Mouse (Mus musculus) G1E (cell line): ENCODE results near the gene Cfap73. TPM values are rescaled to one million over a fixed set of nuclear protein-coding genes. Genes with fewer than 3 reads are reported as not detected.

Experiments used
- ATAC-seq: 2 replicates; pipeline ENCODE4 v1.8.0; 2016; ENCODE audit warnings: mild to moderate bottlenecking; ENCODE audit not compliant: insufficient number of reproducible peaks, poor library complexity, low FRiP score, severe bottlenecking; ENCODE audit errors: extremely low read depth
- DNase-seq: peaks from one replicate; pipeline ENCODE4 v3.0.0; 2012; ENCODE audit warnings: low spot score
- H3K27me3 ChIP-seq: 2 replicates; pipeline ENCODE4 v1.6.1; 2012; ENCODE audit warnings: mild to moderate bottlenecking, low read length, inconsistent platforms; ENCODE audit not compliant: insufficient read depth
- H3K36me3 ChIP-seq: replicated peaks from 2 replicates; pipeline ENCODE3; 2012; ENCODE audit warnings: mild to moderate bottlenecking, inconsistent platforms
- H3K4me1 ChIP-seq: 2 replicates; pipeline ENCODE4 v1.6.1; 2012; ENCODE audit warnings: low read depth, low read length, inconsistent platforms, mixed read lengths; ENCODE audit not compliant: insufficient read depth
- H3K4me3 ChIP-seq: 2 replicates; pipeline ENCODE4 v1.5.1; 2012; ENCODE audit warnings: low read depth, mild to moderate bottlenecking, inconsistent platforms, low read length, moderate library complexity, mixed read lengths
- H3K9me3 ChIP-seq: replicated peaks from 2 replicates; pipeline ENCODE4 v1.6.1; 2012; ENCODE audit warnings: inconsistent platforms
- CTCF ChIP-seq: IDR thresholded peaks from 2 replicates; pipeline ENCODE4 v1.5.1; 2012; ENCODE audit warnings: low read depth, low read length, inconsistent platforms, mixed read lengths
- GATA1 ChIP-seq: IDR thresholded peaks from 2 replicates; pipeline ENCODE4 v1.6.1; 2012; ENCODE audit warnings: borderline replicate concordance, low read length, inconsistent platforms, mixed read lengths
- GATA2 ChIP-seq: IDR thresholded peaks from 2 replicates; pipeline ENCODE4 v1.6.1; 2012; ENCODE audit warnings: low read depth, low read length, inconsistent platforms, borderline replicate concordance
- POLR2AphosphoS5 ChIP-seq: IDR thresholded peaks from 2 replicates; pipeline ENCODE4 v1.6.1; 2012; ENCODE audit warnings: low read depth, low read length, inconsistent platforms; ENCODE audit not compliant: insufficient replicate concordance
- TAL1 ChIP-seq: conservative IDR thresholded peaks from 2 replicates; pipeline ENCODE4 v1.6.1; 2012; ENCODE audit warnings: low read depth, low read length, inconsistent platforms, mixed read lengths
- polyA plus RNA-seq: library from polyadenylated mRNA; stranded (reverse); fragments of >175 nt; gene quantifications from 2 replicates; pipeline ENCODE4 v1.2.3, GENCODE M21; 2012
- total RNA-seq, 2 experiments: library from RNA; stranded (forward) in 1 of 2; stranded (reverse) in 1 of 2; fragments of 200-1000 nt in 1 of 2; fragments of >200 nt in 1 of 2; fragmentation: Nextera tagmentation in 1 of 2; gene quantifications; 2 replicates each; pipeline ENCODE4 v1.2.3; 2014 to 2017

Gene Cfap73
- total and polyA plus RNA-seq, 3 experiments, result not detected

DNA sequence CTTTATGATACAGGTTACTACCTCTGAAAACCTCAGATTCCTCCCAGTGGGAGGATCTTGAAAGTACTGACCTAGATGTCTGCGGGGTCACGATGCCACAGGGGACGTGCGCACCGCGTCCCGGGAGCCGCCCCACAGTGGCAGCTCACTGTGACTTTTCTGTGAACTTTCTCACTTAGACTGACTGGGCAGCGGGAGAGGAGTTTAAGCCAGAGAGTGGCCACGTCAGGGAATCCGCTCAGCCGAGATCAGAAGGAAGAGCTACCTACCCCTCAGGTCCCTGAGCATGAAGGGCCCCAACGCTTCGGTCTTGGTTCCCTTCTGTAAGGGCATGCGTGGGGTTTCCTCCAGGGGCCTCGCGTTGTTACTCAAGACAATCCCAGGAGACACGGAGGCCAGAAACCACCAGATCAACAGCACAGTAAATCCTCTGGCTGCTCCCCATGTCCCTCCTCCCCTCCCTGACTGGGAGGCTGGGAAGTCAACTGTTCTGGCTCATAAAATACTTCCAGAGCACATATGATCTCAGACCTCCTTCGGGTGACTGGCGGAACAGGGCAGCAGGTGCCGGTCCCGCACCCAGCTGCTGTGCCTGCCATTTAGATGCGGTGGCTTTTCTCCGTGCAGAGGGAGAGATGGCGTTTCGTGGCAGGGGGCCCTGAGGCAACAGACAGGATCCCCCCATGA is 54.7 kb downstream of the Cfap73 start:
- no peak for ATAC-seq

DNA sequence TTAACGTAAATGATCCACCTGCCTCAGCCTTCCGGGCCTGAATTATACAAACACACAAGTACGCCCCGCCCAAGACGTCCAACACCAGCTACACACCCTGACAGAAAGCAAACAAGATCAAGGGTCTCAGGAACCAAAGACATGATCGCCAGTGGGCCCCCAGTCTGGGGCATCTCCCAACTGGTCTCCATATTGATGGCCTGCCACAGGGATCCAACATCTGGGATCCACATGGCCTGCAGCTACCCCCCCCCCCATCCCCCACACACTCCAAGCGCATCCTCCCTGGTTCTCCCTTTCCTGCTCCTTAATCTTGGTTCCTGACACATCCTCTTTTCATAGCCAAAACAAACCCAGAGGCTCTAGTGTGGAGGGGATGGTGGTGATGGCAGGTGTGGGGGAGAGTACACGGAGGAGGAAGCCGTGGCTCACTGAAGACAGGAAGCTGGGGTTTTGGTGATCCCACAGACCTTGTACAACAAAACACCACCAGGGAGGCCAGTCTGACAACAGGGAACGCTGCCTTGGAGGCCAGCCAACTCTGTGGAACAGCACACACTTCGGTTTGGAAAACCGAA is 55.4 kb downstream of the Cfap73 start:
- H3K36me3 ChIP-seq, result peaks cover 85% of the 10 kb centered on the region
- DNase-seq (no peak), ATAC-seq (no peak)
- no peak overlapping the region; the same call in 1 of the 2 replicates for H3K4me3 ChIP-seq
- no peaks in the 10 kb centered on the region for H3K9me3 ChIP-seq
- no peaks in the 10 kb centered on the region for H3K27me3 ChIP-seq
- TF ChIP-seq CTCF (no peak), GATA1 (no peak), GATA2 (no peak), TAL1 (no peak), POLR2AphosphoS5 (no peak)
- peaks cover 51% of the 10 kb centered on the region for H3K4me1 ChIP-seq

More for the DNA sequence above, 54.7 kb downstream of the Cfap73 start:
- Histone ChIP-seq H3K9me3 (no peaks in the 10 kb centered on the region), H3K4me1 (peaks cover 54% of the 10 kb centered on the region), H3K36me3 (peaks cover 87% of the 10 kb centered on the region), H3K4me3 (no peak overlapping the region; the same call in 1 of the 2 replicates), H3K27me3 (no peaks in the 10 kb centered on the region)
- TF ChIP-seq TAL1, result no peak
- TF ChIP-seq GATA1, result no peak
- no peak; the same call in 1 of the 2 replicates for TF ChIP-seq POLR2AphosphoS5
- TF ChIP-seq GATA2, result no peak
- no peak for TF ChIP-seq CTCF
- no peak for DNase-seq

Other genes with a start within 250 kb of the Cfap73 start
- gene Lhx5, start 202.5 kb downstream of the Cfap73 start, total RNA-seq (2014; fragmentation: Nextera tagmentation), result not detected in 2 replicates
- 0.05 and 0.06 TPM in 2 replicates for gene Lhx5, start 202.5 kb downstream of the Cfap73 start, total RNA-seq (2017)
- gene Lhx5, start 202.5 kb downstream of the Cfap73 start, polyA plus RNA-seq, result not detected in 2 replicates
- gene Sdsl, start 161.4 kb downstream of the Cfap73 start, total RNA-seq (2014; fragmentation: Nextera tagmentation), result not detected in 2 replicates
- 0.70 and 1.6 TPM in 2 replicates for gene Sdsl, start 161.4 kb downstream of the Cfap73 start, total RNA-seq (2017)
- gene Sdsl, start 161.4 kb downstream of the Cfap73 start, polyA plus RNA-seq, result 0.98 and 1.1 TPM in 2 replicates
- gene Sds, start 157.7 kb downstream of the Cfap73 start, total RNA-seq (2014; fragmentation: Nextera tagmentation), result not detected in 2 replicates
- not detected in 2 replicates for gene Sds, start 157.7 kb downstream of the Cfap73 start, total RNA-seq (2017)
- gene Sds, start 157.7 kb downstream of the Cfap73 start, polyA plus RNA-seq, result not detected in 2 replicates
- 13.2 and 19.6 TPM in 2 replicates for gene Plbd2, start 130.6 kb downstream of the Cfap73 start, total RNA-seq (2014; fragmentation: Nextera tagmentation)
- 8.4 and 8.7 TPM in 2 replicates for gene Plbd2, start 130.6 kb downstream of the Cfap73 start, total RNA-seq (2017)
- gene Plbd2, start 130.6 kb downstream of the Cfap73 start, polyA plus RNA-seq, result 20.6 and 26.1 TPM in 2 replicates
- 5.3 and 6.6 TPM in 2 replicates for gene Slc8b1, start 123.1 kb downstream of the Cfap73 start, total RNA-seq (2014; fragmentation: Nextera tagmentation)
- 3.7 and 6.2 TPM in 2 replicates for gene Slc8b1, start 123.1 kb downstream of the Cfap73 start, total RNA-seq (2017)
- 3.4 and 3.6 TPM in 2 replicates for gene Slc8b1, start 123.1 kb downstream of the Cfap73 start, polyA plus RNA-seq
- gene Tpcn1, start 45.6 kb downstream of the Cfap73 start, total RNA-seq (2014; fragmentation: Nextera tagmentation), result 22.3 and 51.6 TPM in 2 replicates
- gene Tpcn1, start 45.6 kb downstream of the Cfap73 start, total RNA-seq (2017), result 2.1 and 3.2 TPM in 2 replicates
- 33.2 and 36.0 TPM in 2 replicates for gene Tpcn1, start 45.6 kb downstream of the Cfap73 start, polyA plus RNA-seq
- not detected in 2 replicates for gene Iqcd, start 45.2 kb downstream of the Cfap73 start, total RNA-seq (2014; fragmentation: Nextera tagmentation)
- 0.35 and 0.60 TPM in 2 replicates for gene Iqcd, start 45.2 kb downstream of the Cfap73 start, total RNA-seq (2017)
- 1.2 and 1.5 TPM in 2 replicates for gene Iqcd, start 45.2 kb downstream of the Cfap73 start, polyA plus RNA-seq
- 8.4 and 10.5 TPM in 2 replicates for gene Rita1, start 21.6 kb downstream of the Cfap73 start, total RNA-seq (2014; fragmentation: Nextera tagmentation)
- 9.5 and 13.7 TPM in 2 replicates for gene Rita1, start 21.6 kb downstream of the Cfap73 start, total RNA-seq (2017)
- gene Rita1, start 21.6 kb downstream of the Cfap73 start, polyA plus RNA-seq, result 42.4 and 45.7 TPM in 2 replicates
- gene Ddx54, start 21.5 kb downstream of the Cfap73 start, total RNA-seq (2014; fragmentation: Nextera tagmentation), result 16.5 and 24.3 TPM in 2 replicates
- gene Ddx54, start 21.5 kb downstream of the Cfap73 start, total RNA-seq (2017), result 31.5 and 34.7 TPM in 2 replicates
- 103 and 110 TPM in 2 replicates for gene Ddx54, start 21.5 kb downstream of the Cfap73 start, polyA plus RNA-seq
- 5.6 and 13.2 TPM in 2 replicates for gene Rasal1, start 14.6 kb upstream of the Cfap73 start, total RNA-seq (2014; fragmentation: Nextera tagmentation)
- 1.4 and 1.7 TPM in 2 replicates for gene Rasal1, start 14.6 kb upstream of the Cfap73 start, total RNA-seq (2017)
- gene Rasal1, start 14.6 kb upstream of the Cfap73 start, polyA plus RNA-seq, result 10.8 and 13.1 TPM in 2 replicates
- gene Dtx1, start 77.7 kb upstream of the Cfap73 start, total RNA-seq (2014; fragmentation: Nextera tagmentation), result not detected in 2 replicates
- gene Dtx1, start 77.7 kb upstream of the Cfap73 start, total RNA-seq (2017), result 0.05 and 0.06 TPM in 2 replicates
- gene Dtx1, start 77.7 kb upstream of the Cfap73 start, polyA plus RNA-seq, result 0.03 and 0.09 TPM in 2 replicates
- gene Oas2, start 115.6 kb upstream of the Cfap73 start, total RNA-seq (2014; fragmentation: Nextera tagmentation), result 1.7 and 3.5 TPM in 2 replicates
- gene Oas2, start 115.6 kb upstream of the Cfap73 start, total RNA-seq (2017), result 2.3 and 2.4 TPM in 2 replicates
- gene Oas2, start 115.6 kb upstream of the Cfap73 start, polyA plus RNA-seq, result 0.11 and 0.15 TPM in 2 replicates
- gene Oas3, start 143.4 kb upstream of the Cfap73 start, total RNA-seq (2014; fragmentation: Nextera tagmentation), result 0.97 and 2.0 TPM in 2 replicates
- gene Oas3, start 143.4 kb upstream of the Cfap73 start, total RNA-seq (2017), result 0.60 and 0.76 TPM in 2 replicates
- 0.26 and 0.28 TPM in 2 replicates for gene Oas3, start 143.4 kb upstream of the Cfap73 start, polyA plus RNA-seq
- gene Oas1e, start 161.3 kb upstream of the Cfap73 start, total RNA-seq (2014; fragmentation: Nextera tagmentation), result not detected in 2 replicates
- 0.12 TPM in 1 of 2 replicates, not detected in the other for gene Oas1e, start 161.3 kb upstream of the Cfap73 start, total RNA-seq (2017)
- gene Oas1e, start 161.3 kb upstream of the Cfap73 start, polyA plus RNA-seq, result not detected in 2 replicates
- 9.5 and 10.3 TPM in 2 replicates for gene Oas1c, start 178.3 kb upstream of the Cfap73 start, total RNA-seq (2014; fragmentation: Nextera tagmentation)
- gene Oas1c, start 178.3 kb upstream of the Cfap73 start, total RNA-seq (2017), result 4.3 and 6.4 TPM in 2 replicates
- gene Oas1c, start 178.3 kb upstream of the Cfap73 start, polyA plus RNA-seq, result 0.25 and 0.29 TPM in 2 replicates
- not detected in 2 replicates for gene Oas1f, start 213.1 kb upstream of the Cfap73 start, total RNA-seq (2014; fragmentation: Nextera tagmentation)
- not detected in 2 replicates for gene Oas1f, start 213.1 kb upstream of the Cfap73 start, total RNA-seq (2017)
- not detected in 2 replicates for gene Oas1f, start 213.1 kb upstream of the Cfap73 start, polyA plus RNA-seq
- gene Oas1h, start 227.2 kb upstream of the Cfap73 start, total RNA-seq (2014; fragmentation: Nextera tagmentation), result not detected in 2 replicates
- not detected in 2 replicates for gene Oas1h, start 227.2 kb upstream of the Cfap73 start, total RNA-seq (2017)
- gene Oas1h, start 227.2 kb upstream of the Cfap73 start, polyA plus RNA-seq, result not detected in 2 replicates